Mouse (Mus musculus): ENCODE measurements around the gene Tmem213. TPM values are rescaled to one million over a fixed set of nuclear protein-coding genes. Genes with fewer than 3 reads are reported as not detected.

Tmem213 gene
- polyA plus RNA-seq, 1 experiment from 2014 or later = not detected

DNA sequence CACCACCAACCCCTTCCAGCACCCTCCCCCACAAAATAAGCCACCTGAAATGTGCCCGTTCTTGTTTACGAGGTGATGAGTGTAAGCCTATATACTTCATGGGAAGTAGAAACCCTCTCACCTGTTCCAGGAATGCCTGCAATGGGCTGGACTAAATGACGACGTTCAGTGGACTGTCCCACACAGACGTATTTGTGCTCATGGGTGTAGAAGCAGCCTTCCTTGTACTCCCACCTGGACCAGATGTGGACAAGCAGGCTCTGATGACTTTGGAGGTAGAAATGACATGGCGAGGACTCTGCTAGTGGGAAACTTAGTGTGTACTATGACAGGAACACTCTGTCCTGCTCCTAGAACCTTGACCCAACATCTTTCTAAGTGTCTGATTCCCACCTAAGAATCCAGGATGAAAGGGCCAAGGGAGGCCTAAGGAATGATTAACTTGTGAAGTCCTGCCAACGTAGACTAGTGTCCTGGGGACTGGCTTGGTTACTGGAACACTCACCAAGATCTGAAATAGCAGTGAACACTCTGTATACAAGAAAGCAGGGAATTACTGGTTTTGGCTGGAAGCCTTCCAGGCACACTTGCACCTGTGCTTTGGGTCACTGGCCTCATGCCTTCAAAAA is 15.3 kb downstream of the Tmem213 start, which contains the start of gene Atp6v0a4:
Atp6v0a4 (minus strand) TSS at position 380 of the 629 bp plus-strand sequence.
- H3K9me3 ChIP-seq (ENCODE audit: control insufficient read depth, low read length) = no peaks in the 10 kb centered on the region
- no peaks in the 10 kb centered on the region for H3K4me1 ChIP-seq (ENCODE audit: control insufficient read depth, insufficient read depth, low read length)
- no peak within 1 kb of the TSS for H3K27ac ChIP-seq (ENCODE audit: low read depth, low read length)
- WGBS = 94% methylated on average over 7 of the region's 7 CpGs
- H3K36me3 ChIP-seq (ENCODE audit: control insufficient read depth, insufficient read depth, low read length) = peaks cover 24% of the 10 kb centered on the region
- ATAC-seq (ENCODE audit: low read depth) = no peak
- no peak within 1 kb of the TSS for H3K4me2 ChIP-seq (ENCODE audit: low read depth, low read length)
- H3K4me3 ChIP-seq (ENCODE audit: low read depth, low read length) = no peak within 1 kb of the TSS
- H3K27me3 ChIP-seq (ENCODE audit: control insufficient read depth, insufficient read depth, low read length) = no peaks in the 10 kb centered on the region
- H3K9ac ChIP-seq (replicated peaks; ENCODE audit: low read depth, low read length) = no peak within 1 kb of the TSS

DNA sequence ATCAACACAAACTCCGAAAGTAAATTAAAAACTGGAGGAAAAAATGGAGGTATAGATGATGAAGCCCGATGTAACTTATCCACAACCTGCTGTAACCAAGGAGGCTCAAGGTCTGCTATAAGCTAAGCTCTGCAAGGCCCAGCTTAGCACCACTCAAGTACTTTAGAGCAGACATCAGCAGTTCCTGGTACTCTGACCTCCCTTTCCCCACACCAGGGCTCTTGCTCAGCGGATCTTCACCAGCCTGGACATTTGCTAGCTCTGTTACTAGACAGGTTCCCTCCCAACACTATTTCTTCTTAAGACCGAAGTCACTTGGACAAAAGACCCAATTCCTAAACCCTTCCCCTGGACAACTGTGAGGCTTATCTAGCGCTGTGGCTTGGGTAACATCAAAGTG is 15.8 kb downstream of the Tmem213 start:
- no peaks in the 10 kb centered on the region for H3K27me3 ChIP-seq (ENCODE audit: control insufficient read depth, insufficient read depth, low read length)
- no peaks in the 10 kb centered on the region for H3K9me3 ChIP-seq (ENCODE audit: control insufficient read depth, low read length)
- no peak overlapping the region for H3K27ac ChIP-seq (ENCODE audit: low read depth, low read length)
- 93% methylated on average over 5 of the region's 5 CpGs for WGBS
- H3K4me2 ChIP-seq (ENCODE audit: low read depth, low read length) = no peak overlapping the region
- no peak overlapping the region for H3K9ac ChIP-seq (replicated peaks; ENCODE audit: low read depth, low read length)
- ATAC-seq (ENCODE audit: low read depth) = no peak
- H3K36me3 ChIP-seq (ENCODE audit: control insufficient read depth, insufficient read depth, low read length) = peaks cover 26% of the 10 kb centered on the region
- no peaks in the 10 kb centered on the region for H3K4me1 ChIP-seq (ENCODE audit: control insufficient read depth, insufficient read depth, low read length)
- no peak overlapping the region for H3K4me3 ChIP-seq (ENCODE audit: low read depth, low read length)

DNA sequence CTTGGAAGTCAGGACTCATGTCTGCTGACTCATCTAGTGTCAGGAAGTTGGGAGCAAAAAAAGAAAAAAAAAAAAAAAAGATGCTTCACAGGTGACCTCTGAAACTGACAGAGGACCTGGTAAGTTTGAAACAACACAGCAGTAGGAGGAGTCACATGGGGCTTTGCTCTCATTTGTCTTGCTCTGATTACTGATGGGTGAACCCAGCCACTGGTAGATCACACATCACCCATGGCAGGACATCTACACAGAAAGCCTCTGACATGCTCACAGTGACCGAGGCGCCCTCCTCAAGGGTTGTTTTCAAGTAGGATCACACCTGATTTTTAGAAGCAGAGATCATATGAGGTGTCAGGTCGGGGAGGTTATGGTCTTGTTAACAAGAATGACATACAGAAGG is 16.4 kb downstream of the Tmem213 start:
- no peaks in the 10 kb centered on the region for H3K9me3 ChIP-seq (ENCODE audit: control insufficient read depth, low read length)

DNA sequence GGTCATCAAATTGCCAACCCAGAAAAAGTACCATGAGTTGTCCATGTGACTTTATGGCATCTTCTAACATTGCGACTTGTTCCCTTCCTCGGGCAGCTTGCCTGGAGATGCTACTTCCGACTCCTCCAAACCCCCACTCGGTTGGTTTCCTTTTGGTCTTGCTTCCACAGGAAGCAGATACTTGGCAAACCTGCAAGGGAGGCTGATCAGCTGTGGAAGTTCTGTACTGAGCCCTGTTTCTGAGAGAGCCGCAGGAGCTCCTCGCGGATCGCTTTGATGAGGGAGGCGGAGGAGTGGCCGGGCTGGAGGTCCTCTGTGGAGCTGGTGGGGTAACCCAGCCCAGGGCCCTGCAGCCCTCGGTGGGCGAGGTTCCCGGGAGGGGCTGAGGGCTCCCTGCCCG is 19.1 kb downstream of the Tmem213 start:
- no peaks in the 10 kb centered on the region for H3K9me3 ChIP-seq (ENCODE audit: control insufficient read depth, low read length)
- no peak overlapping the region for H3K4me3 ChIP-seq (ENCODE audit: low read depth, low read length)
- no peak overlapping the region for H3K27ac ChIP-seq (ENCODE audit: low read depth, low read length)
- no peak overlapping the region for H3K4me2 ChIP-seq (ENCODE audit: low read depth, low read length)
- no peak for ATAC-seq (ENCODE audit: low read depth)
- H3K36me3 ChIP-seq (ENCODE audit: control insufficient read depth, insufficient read depth, low read length) = peaks cover 31% of the 10 kb centered on the region
- no peak overlapping the region for H3K9ac ChIP-seq (replicated peaks; ENCODE audit: low read depth, low read length)
- H3K27me3 ChIP-seq (ENCODE audit: control insufficient read depth, insufficient read depth, low read length) = no peaks in the 10 kb centered on the region
- H3K4me1 ChIP-seq (ENCODE audit: control insufficient read depth, insufficient read depth, low read length) = no peaks in the 10 kb centered on the region
- WGBS = 92% methylated on average over 14 of the region's 14 CpGs

More for the DNA sequence above, 16.4 kb downstream of the Tmem213 start:
- Histone ChIP-seq H3K27me3 (ENCODE audit: control insufficient read depth, insufficient read depth, low read length) (no peaks in the 10 kb centered on the region), H3K36me3 (ENCODE audit: control insufficient read depth, insufficient read depth, low read length) (peaks cover 28% of the 10 kb centered on the region), H3K27ac (ENCODE audit: low read depth, low read length) (no peak overlapping the region), H3K4me2 (ENCODE audit: low read depth, low read length) (no peak overlapping the region), H3K9ac (replicated peaks; ENCODE audit: low read depth, low read length) (no peak overlapping the region), H3K4me3 (ENCODE audit: low read depth, low read length) (no peak overlapping the region), H3K4me1 (ENCODE audit: control insufficient read depth, insufficient read depth, low read length) (no peaks in the 10 kb centered on the region)
- WGBS = 95% methylated on average over 3 of the region's 3 CpGs
- no peak for ATAC-seq (ENCODE audit: low read depth)

DNA sequence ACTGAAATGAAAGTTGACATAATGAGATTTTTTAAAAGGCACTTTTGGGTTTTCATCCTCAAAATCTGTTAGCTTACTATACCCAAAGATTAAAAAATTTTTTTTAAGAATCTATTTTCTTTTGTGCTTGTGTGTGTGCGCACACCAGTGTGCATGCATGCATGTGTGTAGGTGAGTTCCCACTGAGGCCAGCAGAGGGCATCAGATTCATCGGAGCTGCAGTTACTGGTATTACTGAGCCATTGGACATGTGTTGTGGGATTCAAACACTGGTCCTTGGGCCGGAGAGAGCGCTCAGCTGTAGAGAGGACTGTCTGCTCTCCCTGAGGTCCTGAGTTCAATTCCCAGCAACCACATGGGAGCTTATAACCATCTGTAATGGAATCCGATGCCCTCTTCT is 20.8 kb downstream of the Tmem213 start:
- 97% methylated on average over 5 of the region's 5 CpGs for WGBS
- Histone ChIP-seq H3K4me3 (ENCODE audit: low read depth, low read length) (no peak overlapping the region), H3K36me3 (ENCODE audit: control insufficient read depth, insufficient read depth, low read length) (peaks cover 35% of the 10 kb centered on the region), H3K27me3 (ENCODE audit: control insufficient read depth, insufficient read depth, low read length) (no peaks in the 10 kb centered on the region), H3K4me1 (ENCODE audit: control insufficient read depth, insufficient read depth, low read length) (no peaks in the 10 kb centered on the region), H3K4me2 (ENCODE audit: low read depth, low read length) (no peak overlapping the region), H3K9me3 (ENCODE audit: control insufficient read depth, low read length) (no peaks in the 10 kb centered on the region), H3K27ac (ENCODE audit: low read depth, low read length) (no peak overlapping the region), H3K9ac (replicated peaks; ENCODE audit: low read depth, low read length) (no peak overlapping the region)
- no peak for ATAC-seq (ENCODE audit: low read depth)

DNA sequence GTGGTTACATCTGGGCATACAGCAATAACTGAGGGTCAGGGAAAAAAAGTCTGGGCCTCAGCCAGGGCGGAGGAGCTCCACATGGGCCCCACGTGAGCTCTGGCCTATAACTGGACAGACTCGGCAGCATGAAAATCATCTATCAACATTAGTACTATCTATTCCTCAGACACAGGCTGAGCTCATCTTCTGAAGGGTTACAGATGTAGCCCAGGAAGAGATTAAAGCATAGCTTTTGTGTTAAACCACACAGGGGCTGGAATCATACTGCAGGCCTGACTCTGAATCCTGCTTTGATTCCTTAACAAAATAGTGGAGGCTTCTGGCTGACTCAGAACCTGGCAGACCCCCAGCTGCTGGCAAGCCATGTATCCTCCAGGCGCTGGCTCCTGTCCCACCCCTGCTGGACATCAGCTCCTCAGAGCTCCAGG is 22.8 kb downstream of the Tmem213 start:
- H3K27ac ChIP-seq (ENCODE audit: low read depth, low read length) = no peak overlapping the region
- H3K36me3 ChIP-seq (ENCODE audit: control insufficient read depth, insufficient read depth, low read length) = peaks cover 49% of the 10 kb centered on the region
- H3K9ac ChIP-seq (replicated peaks; ENCODE audit: low read depth, low read length) = no peak overlapping the region
- ATAC-seq (ENCODE audit: low read depth) = no peak
- no peaks in the 10 kb centered on the region for H3K4me1 ChIP-seq (ENCODE audit: control insufficient read depth, insufficient read depth, low read length)
- 78% methylated on average over 4 of the region's 4 CpGs for WGBS
- H3K4me3 ChIP-seq (ENCODE audit: low read depth, low read length) = no peak overlapping the region
- H3K9me3 ChIP-seq (ENCODE audit: control insufficient read depth, low read length) = no peaks in the 10 kb centered on the region
- H3K27me3 ChIP-seq (ENCODE audit: control insufficient read depth, insufficient read depth, low read length) = no peaks in the 10 kb centered on the region
- no peak overlapping the region for H3K4me2 ChIP-seq (ENCODE audit: low read depth, low read length)

DNA sequence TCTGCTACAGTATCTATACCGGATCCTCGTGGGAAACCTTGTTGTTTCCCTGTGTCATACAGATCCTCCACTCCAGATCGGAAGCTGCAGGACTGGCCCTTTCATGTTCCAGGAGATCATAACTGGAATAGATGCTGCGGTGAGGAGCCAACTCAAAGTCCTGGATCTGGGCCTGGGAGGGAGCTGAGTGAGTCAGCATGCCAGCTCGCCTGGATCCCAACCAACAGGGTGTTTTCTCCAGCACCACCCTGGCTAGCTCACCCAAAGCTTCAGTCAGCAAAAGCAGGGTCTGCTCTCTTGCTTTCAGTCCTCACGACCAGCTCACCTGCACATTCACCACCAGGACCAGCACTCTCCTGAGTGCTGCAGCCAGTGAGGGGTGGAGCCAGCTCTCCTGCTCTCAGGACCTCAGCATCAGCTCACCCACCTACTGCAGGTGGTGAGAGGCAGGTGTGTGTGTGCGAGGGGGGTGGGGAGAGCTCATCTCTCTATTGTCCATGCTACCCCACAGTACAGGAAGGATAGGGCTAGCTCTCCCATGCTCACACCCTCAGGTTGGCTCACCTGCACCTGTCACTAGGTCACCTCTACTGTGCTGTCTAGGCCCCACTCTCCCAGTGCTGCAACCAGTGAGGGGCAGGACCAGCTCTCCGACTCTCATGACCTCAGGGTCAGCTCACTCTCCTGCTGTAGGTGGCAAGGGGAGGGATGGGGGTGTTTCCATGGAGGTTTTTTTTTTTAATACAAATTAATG is 25.9 kb downstream of the Tmem213 start:
- no peak overlapping the region for H3K9ac ChIP-seq (replicated peaks; ENCODE audit: low read depth, low read length)
- H3K4me3 ChIP-seq (ENCODE audit: low read depth, low read length) = no peak overlapping the region
- WGBS = 88% methylated on average over 8 of the region's 8 CpGs
- no peak for ATAC-seq (ENCODE audit: low read depth)
- no peaks in the 10 kb centered on the region for H3K4me1 ChIP-seq (ENCODE audit: control insufficient read depth, insufficient read depth, low read length)
- H3K4me2 ChIP-seq (ENCODE audit: low read depth, low read length) = no peak overlapping the region
- H3K36me3 ChIP-seq (ENCODE audit: control insufficient read depth, insufficient read depth, low read length) = peaks cover 41% of the 10 kb centered on the region
- H3K27ac ChIP-seq (ENCODE audit: low read depth, low read length) = no peak overlapping the region
- no peaks in the 10 kb centered on the region for H3K9me3 ChIP-seq (ENCODE audit: control insufficient read depth, low read length)
- H3K27me3 ChIP-seq (ENCODE audit: control insufficient read depth, insufficient read depth, low read length) = no peaks in the 10 kb centered on the region

DNA sequence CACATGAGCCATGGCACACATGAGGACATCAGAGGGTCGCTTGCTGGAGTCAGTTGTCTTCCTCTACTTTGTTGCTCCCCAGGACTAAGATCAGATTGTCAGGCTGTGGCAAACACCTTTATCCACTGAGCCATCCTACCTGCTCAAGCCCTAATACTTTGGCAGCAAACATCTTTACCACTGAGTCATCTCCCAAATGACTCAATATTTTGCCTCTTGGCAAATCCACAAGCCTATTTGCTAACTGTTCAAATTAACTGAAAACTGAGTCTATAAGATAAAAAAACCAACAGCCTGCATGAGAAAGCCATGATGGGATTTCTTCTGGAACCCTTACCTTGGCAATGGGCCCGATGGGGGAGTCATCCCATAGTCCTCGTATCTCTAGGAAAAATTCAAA is 30.0 kb downstream of the Tmem213 start:
- peaks cover 41% of the 10 kb centered on the region for H3K36me3 ChIP-seq (ENCODE audit: control insufficient read depth, insufficient read depth, low read length)
- no peaks in the 10 kb centered on the region for H3K9me3 ChIP-seq (ENCODE audit: control insufficient read depth, low read length)
- no peak for ATAC-seq (ENCODE audit: low read depth)
- no peak overlapping the region for H3K4me2 ChIP-seq (ENCODE audit: low read depth, low read length)
- no peak overlapping the region for H3K4me3 ChIP-seq (ENCODE audit: low read depth, low read length)
- H3K27me3 ChIP-seq (ENCODE audit: control insufficient read depth, insufficient read depth, low read length) = no peaks in the 10 kb centered on the region
- no peak overlapping the region for H3K27ac ChIP-seq (ENCODE audit: low read depth, low read length)
- WGBS = 93% methylated on average over 3 of the region's 3 CpGs
- no peaks in the 10 kb centered on the region for H3K4me1 ChIP-seq (ENCODE audit: control insufficient read depth, insufficient read depth, low read length)
- no peak overlapping the region for H3K9ac ChIP-seq (replicated peaks; ENCODE audit: low read depth, low read length)

DNA sequence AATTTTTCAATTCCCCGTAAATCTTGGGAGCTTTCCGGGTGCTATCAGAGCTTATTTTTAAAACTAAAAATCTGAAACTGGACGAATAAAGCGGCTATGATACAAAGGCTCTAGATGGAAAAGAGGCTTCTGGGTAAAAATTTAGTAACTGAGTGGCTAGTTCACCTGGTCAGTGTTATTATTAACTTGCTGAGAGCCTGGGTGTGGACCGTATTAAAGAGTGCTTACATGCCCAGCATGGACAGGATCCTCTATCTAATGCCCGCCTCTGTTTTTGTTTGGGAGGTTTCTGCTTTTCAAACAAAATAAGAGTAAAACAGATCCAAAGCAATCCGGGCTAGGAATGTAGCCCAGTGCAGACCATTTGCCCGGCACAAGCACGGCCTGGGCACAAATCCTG is 31.3 kb downstream of the Tmem213 start:
- no peak for ATAC-seq (ENCODE audit: low read depth)
- H3K36me3 ChIP-seq (ENCODE audit: control insufficient read depth, insufficient read depth, low read length) = peaks cover 45% of the 10 kb centered on the region
- WGBS = 96% methylated on average over 9 of the region's 9 CpGs

More for the DNA sequence above, 31.3 kb downstream of the Tmem213 start:
- Histone ChIP-seq H3K27me3 (ENCODE audit: control insufficient read depth, insufficient read depth, low read length) (no peaks in the 10 kb centered on the region), H3K27ac (ENCODE audit: low read depth, low read length) (no peak overlapping the region), H3K4me2 (ENCODE audit: low read depth, low read length) (no peak overlapping the region), H3K4me1 (ENCODE audit: control insufficient read depth, insufficient read depth, low read length) (no peaks in the 10 kb centered on the region), H3K9me3 (ENCODE audit: control insufficient read depth, low read length) (no peaks in the 10 kb centered on the region), H3K4me3 (ENCODE audit: low read depth, low read length) (no peak overlapping the region), H3K9ac (replicated peaks; ENCODE audit: low read depth, low read length) (no peak overlapping the region)

All from neural tube, embryonic 14.5 days (tissue).